In the genomic region with DNA sequence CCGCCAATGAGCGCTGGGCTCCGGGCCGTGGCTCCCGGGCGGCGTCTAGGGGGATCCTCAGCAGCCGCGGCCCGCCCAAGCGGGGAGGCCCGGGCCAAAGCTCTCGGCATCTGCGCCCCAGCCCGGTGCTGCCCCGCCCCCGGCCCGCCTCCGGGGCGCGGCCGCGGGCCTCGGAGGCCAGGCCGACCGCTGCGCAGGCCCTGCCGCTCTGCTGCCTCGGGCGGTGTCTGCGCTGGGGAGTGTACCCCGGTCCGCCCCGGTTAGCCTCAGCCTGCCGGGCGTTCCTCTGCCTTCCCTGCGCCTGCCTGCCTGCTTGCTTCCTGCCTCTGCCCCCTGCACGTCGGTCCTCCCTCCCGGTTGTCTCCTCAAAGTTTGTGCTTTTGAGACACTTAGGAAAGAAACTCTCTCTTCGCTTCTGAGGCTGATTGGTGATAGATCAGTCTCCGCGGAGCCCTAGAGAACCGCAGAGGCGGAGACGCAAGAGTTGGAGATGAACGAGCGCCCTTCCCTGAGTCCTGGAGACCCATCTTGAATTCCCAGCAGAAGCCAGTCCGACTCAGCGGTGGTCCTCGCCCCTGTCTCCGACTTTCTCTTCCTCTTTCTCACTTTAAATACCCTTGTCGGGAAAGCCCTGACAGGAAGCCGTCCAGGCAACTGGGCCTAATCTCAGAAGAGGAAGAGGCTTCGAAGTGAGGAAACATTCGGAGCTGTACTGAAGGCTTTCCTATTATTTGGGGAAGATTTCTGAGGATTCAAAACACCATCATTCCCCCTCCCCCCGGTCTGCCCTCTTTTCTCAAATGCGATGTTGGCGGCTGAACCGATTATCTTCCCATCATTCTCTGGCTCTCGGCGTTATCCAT, we compare ENCODE assay signal across 8 mouse cellular contexts. TPM values are rescaled to one million over a fixed set of nuclear protein-coding genes. Genes with fewer than 3 reads are reported as not detected.
A peak's percentile ranks its signal among the peaks of the same experiment; 100 is the strongest.
DNase-seq lines count a peak whose midpoint lies in the region; ATAC-seq and TF ChIP-seq lines count a peak whose summit lies in the region.

No protein-coding gene starts in this region.

- ATAC-seq in embryonic facial prominence, embryonic 14.5 days (ENCODE audit: low read depth): peak; percentile 99
- peak; percentile 92 for ATAC-seq in limb, embryonic 11.5 days (ENCODE audit: insufficient number of reproducible peaks, low FRiP score, low TSS enrichment, low read depth)
- peak; percentile 97 for ATAC-seq in midbrain, embryonic 13.5 days

- under 1% methylated on average over 25 of the region's 62 CpGs for WGBS in embryonic facial prominence, embryonic 14.5 days
- 1% methylated on average over 61 of the region's 62 CpGs for WGBS in heart, adult 2 months
- WGBS in kidney, adult 2 months: under 1% methylated on average over 55 of the region's 62 CpGs
- under 1% methylated on average over 48 of the region's 62 CpGs for WGBS in limb, embryonic 11.5 days
- WGBS in midbrain, embryonic 13.5 days: under 1% methylated on average over 62 of the region's 62 CpGs

- intact Hi-C loops in heart, adult 2 months (cut with DNase I): loop anchor here (1.0 to 10.0 kb wide), 3 partner anchors 58 to 159 kb away; no protein-coding TSS in a partner anchor

- H3K36me3 ChIP-seq in embryonic facial prominence, embryonic 14.5 days (ENCODE audit: control insufficient read depth, insufficient read depth, low read length): no peaks in the 10 kb centered on the region
- H3K36me3 ChIP-seq in heart, adult 2 months (ENCODE audit: control insufficient read depth, insufficient read depth, low read length): peaks cover 3% of the 10 kb centered on the region; the same call in 1 of the 2 replicates
- no peaks in the 10 kb centered on the region for H3K36me3 ChIP-seq in kidney, adult 2 months (ENCODE audit: control insufficient read depth, insufficient read depth, low read length)
- no peaks in the 10 kb centered on the region for H3K36me3 ChIP-seq in limb, embryonic 11.5 days (ENCODE audit: control insufficient read depth, insufficient read depth, low read length)
- H3K36me3 ChIP-seq in midbrain, embryonic 13.5 days: no peaks in the 10 kb centered on the region

- peak overlapping the region; percentile 87 for H3K9ac ChIP-seq in embryonic facial prominence, embryonic 14.5 days (ENCODE audit: low read depth, low read length)
- peak overlapping the region; percentile 93 for H3K9ac ChIP-seq in heart, adult 2 months (ENCODE audit: low read depth, low read length)
- H3K9ac ChIP-seq in limb, embryonic 11.5 days (ENCODE audit: low read length): peak overlapping the region; percentile 84
- H3K9ac ChIP-seq in midbrain, embryonic 13.5 days (replicated peaks): peak overlapping the region; percentile 86

- H3K27ac ChIP-seq in embryonic facial prominence, embryonic 14.5 days (replicated peaks; ENCODE audit: low read depth, low read length): peak overlapping the region; percentile 95
- H3K27ac ChIP-seq in heart, adult 2 months: peak overlapping the region; percentile 86
- peak overlapping the region; percentile 85 for H3K27ac ChIP-seq in kidney, adult 2 months (ENCODE audit: insufficient read depth, low read depth, low read length)
- H3K27ac ChIP-seq in limb, embryonic 11.5 days (replicated peaks; ENCODE audit: low read depth, low read length): peak overlapping the region; percentile 90
- peak overlapping the region; percentile 91 for H3K27ac ChIP-seq in midbrain, embryonic 13.5 days

- DNase-seq in A20 (ENCODE audit: low read depth, low spot score): peak; percentile 90
- DNase-seq in adrenal gland, postnatal 4 days (ENCODE audit: low spot score in 2 of 2): peak; percentile 77 to 78
- peak; percentile 97 for DNase-seq in embryonic facial prominence, embryonic 14.5 days (ENCODE audit: low spot score)
- DNase-seq in heart, adult 2 months: peak; percentile 94 to 98
- DNase-seq in kidney, adult 2 months: peak; percentile 96
- peak; percentile 85 for DNase-seq in limb, embryonic 11.5 days (ENCODE audit: low spot score)
- DNase-seq in spleen, adult 18-20 months: peak; percentile 86 to 90

- peak overlapping the region; percentile 69 for H3K4me2 ChIP-seq in embryonic facial prominence, embryonic 14.5 days (ENCODE audit: low read depth, low read length)
- H3K4me2 ChIP-seq in limb, embryonic 11.5 days (ENCODE audit: low read depth, severe bottlenecking): peak overlapping the region; percentile 75
- H3K4me2 ChIP-seq in midbrain, embryonic 13.5 days (replicated peaks): peak overlapping the region; percentile 89

- peak overlapping the region; percentile 82 for H3K4me3 ChIP-seq in embryonic facial prominence, embryonic 14.5 days (ENCODE audit: low read depth, low read length)
- peak overlapping the region; percentile 84 for H3K4me3 ChIP-seq in heart, adult 2 months
- peak overlapping the region; percentile 98 for H3K4me3 ChIP-seq in kidney, adult 2 months (ENCODE audit: insufficient read depth, low read depth, low read length)
- peak overlapping the region; percentile 80 for H3K4me3 ChIP-seq in limb, embryonic 11.5 days (ENCODE audit: low read depth, low read length)
- H3K4me3 ChIP-seq in midbrain, embryonic 13.5 days (replicated peaks): peak overlapping the region; percentile 85

- TF ChIP-seq POLR2A in heart, adult 2 months (IDR thresholded peaks at IDR 0.05; ENCODE audit: insufficient read depth, low read depth, low read length): peak; percentile 94
- TF ChIP-seq POLR2A in kidney, adult 2 months (IDR thresholded peaks at IDR 0.05; ENCODE audit: low read depth, low read length): peak; percentile 91

- H3K9me3 ChIP-seq in embryonic facial prominence, embryonic 14.5 days (ENCODE audit: control insufficient read depth, low read length): no peaks in the 10 kb centered on the region
- H3K9me3 ChIP-seq in limb, embryonic 11.5 days (ENCODE audit: control insufficient read depth, low read length): no peaks in the 10 kb centered on the region
- H3K9me3 ChIP-seq in midbrain, embryonic 13.5 days: no peaks in the 10 kb centered on the region

- TF ChIP-seq CTCF in heart, adult 2 months (IDR thresholded peaks at IDR 0.05): no peak
- TF ChIP-seq CTCF in kidney, adult 2 months (conservative IDR thresholded peaks at IDR 0.05; ENCODE audit: insufficient read depth, insufficient read length, low read depth, low read length): no peak

- H3K27me3 ChIP-seq in embryonic facial prominence, embryonic 14.5 days (replicated peaks; ENCODE audit: control insufficient read depth, insufficient read depth, low read length): no peaks in the 10 kb centered on the region
- no peaks in the 10 kb centered on the region for H3K27me3 ChIP-seq in heart, adult 2 months (ENCODE audit: control insufficient read depth, insufficient read depth, low read length)
- no peaks in the 10 kb centered on the region for H3K27me3 ChIP-seq in kidney, adult 2 months (replicated peaks; ENCODE audit: control insufficient read depth, insufficient read depth, low read length)
- no peaks in the 10 kb centered on the region for H3K27me3 ChIP-seq in limb, embryonic 11.5 days (ENCODE audit: control insufficient read depth, insufficient read depth, low read length)
- H3K27me3 ChIP-seq in midbrain, embryonic 13.5 days: no peaks in the 10 kb centered on the region

- peaks cover 2% of the 10 kb centered on the region for H3K79me2 ChIP-seq in heart, adult 2 months (replicated peaks; ENCODE audit: control insufficient read depth, insufficient read depth, low read length)

- H3K4me1 ChIP-seq in embryonic facial prominence, embryonic 14.5 days (ENCODE audit: control insufficient read depth, insufficient read depth, low read length): peaks cover 9% of the 10 kb centered on the region
- peaks cover 3% of the 10 kb centered on the region for H3K4me1 ChIP-seq in heart, adult 2 months (ENCODE audit: control insufficient read depth, insufficient read depth, low read length)
- H3K4me1 ChIP-seq in kidney, adult 2 months (ENCODE audit: control insufficient read depth, insufficient read depth, low read length): 0 out of 2 replicates have a peak, but pooled peaks cover 5% of the 10 kb centered on the region
- H3K4me1 ChIP-seq in limb, embryonic 11.5 days (ENCODE audit: control insufficient read depth, insufficient read depth, low read length): peaks cover 5% of the 10 kb centered on the region; the same call in 1 of the 2 replicates
- peaks cover 39% of the 10 kb centered on the region for H3K4me1 ChIP-seq in midbrain, embryonic 13.5 days (replicated peaks)

- TF ChIP-seq EP300 in heart, adult 2 months (IDR thresholded peaks at IDR 0.05; ENCODE audit: insufficient read depth, low read depth, low read length): peak; percentile 45; the same call in 1 of the 2 replicates

RNA-seq across cellular contexts. Expression of gene Rnf38, which starts 0.6 kb away (rescaled TPM):
- 10 to 100 TPM; 61.0 to 65.1 TPM for total RNA-seq in adrenal gland, postnatal 4 days (2021)
- polyA plus RNA-seq in embryonic facial prominence, embryonic 14.5 days (2014; fragmentation: Nextera tagmentation; extraction: Ambion mirVana): 22.5 and 24.3 TPM in 2 replicates
- total RNA-seq in heart, adult 2 months (2021): 10 to 100 TPM; 24.8 to 32.0 TPM
- 62.0 and 80.4 TPM in 2 replicates for polyA plus RNA-seq in heart, adult 2 months (2012; rRNA removed)
- polyA plus RNA-seq in kidney, adult 2 months (2012; rRNA removed): 69.9 and 72.6 TPM in 2 replicates
- 36.6 and 39.3 TPM in 2 replicates for polyA plus RNA-seq in limb, embryonic 11.5 days (2014; fragmentation: Nextera tagmentation; extraction: Ambion mirVana)
- polyA plus RNA-seq in midbrain, embryonic 13.5 days (2015; fragmentation: Nextera tagmentation; extraction: Ambion mirVana): 49.5 and 50.6 TPM in 2 replicates

Comparison
In these comparisons a context has a peak if more than half of its experiments do, and no peak if none do; other contexts are left out.
1. Peak in every context shown above with its lines: DNase-seq, ATAC-seq, H3K4me3 ChIP-seq and H3K27ac ChIP-seq.